Mouse (Mus musculus) lung, adult 2 months (tissue): Measurements from ENCODE around the gene Tsc22d1.

ENCODE experiments used
- CTCF ChIP-seq: fragments of 200-500 bp; IDR thresholded peaks from 2 replicates; pipeline ENCODE4 v1.5.1; 2011; ENCODE audit warnings: mild to moderate bottlenecking, low read length, control low read depth; ENCODE audit not compliant: insufficient read depth
- POLR2A ChIP-seq: fragments of 200-500 bp; IDR thresholded peaks from 2 replicates; pipeline ENCODE4 v1.6.1; 2011; ENCODE audit warnings: low read depth, mild to moderate bottlenecking, control low read depth, low read length, borderline replicate concordance; ENCODE audit errors: extremely low read depth

DNA sequence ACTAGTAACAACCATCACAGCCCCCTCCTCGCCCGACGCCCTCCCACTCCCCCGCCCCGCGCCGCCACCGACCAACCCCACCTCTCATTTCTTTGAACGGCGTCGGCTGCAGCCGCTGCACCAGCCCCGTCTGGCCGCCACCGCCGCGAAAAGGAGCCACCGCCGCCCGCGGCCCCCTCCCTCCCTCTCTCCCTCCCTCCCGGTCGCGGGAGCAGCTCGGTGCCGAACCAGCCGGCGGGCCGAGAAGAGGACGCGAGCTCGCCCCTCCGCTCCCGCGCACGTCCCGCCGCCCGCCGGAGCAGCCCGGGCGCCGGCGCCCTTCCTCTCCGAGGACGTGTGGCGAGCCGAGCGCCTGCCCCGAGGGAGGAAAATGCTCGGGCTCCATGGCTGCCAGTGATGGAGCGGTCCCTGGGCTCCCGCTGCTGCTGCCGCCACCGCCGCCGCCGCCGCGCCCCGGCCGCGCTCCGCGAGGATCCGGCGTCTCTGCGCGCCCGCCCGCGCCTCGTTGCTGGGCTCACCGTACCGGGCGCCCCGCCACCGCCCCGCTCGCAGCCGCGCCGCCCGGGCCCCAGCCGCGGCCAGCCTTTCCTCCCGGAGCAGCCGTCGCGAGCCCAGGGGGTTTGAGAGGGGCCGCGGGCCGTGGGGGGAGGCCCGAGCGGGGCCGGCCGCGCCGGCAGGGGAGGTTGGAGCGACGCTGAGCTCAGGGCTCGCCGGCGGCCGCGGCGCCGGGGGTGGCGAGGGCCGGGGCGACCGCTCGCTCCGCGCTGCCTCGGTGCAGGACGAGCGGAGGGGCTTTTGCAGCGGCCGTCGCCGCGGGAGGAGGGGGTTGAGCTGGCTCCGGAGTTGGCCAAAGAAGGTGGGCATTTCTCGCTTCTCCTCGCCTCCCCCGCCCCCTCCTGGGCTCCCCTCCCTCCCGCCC, at the start of gene Tsc22d1:
- TF ChIP-seq CTCF (no peak), POLR2A (no peak)
